Mouse (Mus musculus): ENCODE data around the gene Cdk5r1. TPM values are rescaled to one million over a fixed set of nuclear protein-coding genes. Genes with fewer than 3 reads are reported as not detected.
A peak's percentile ranks its signal among the peaks of the same experiment; 100 is the strongest.

Cdk5r1 gene
- total and polyA plus RNA-seq, 3 experiments = 1.1 to 1.2 TPM; not detected in 1

DNA sequence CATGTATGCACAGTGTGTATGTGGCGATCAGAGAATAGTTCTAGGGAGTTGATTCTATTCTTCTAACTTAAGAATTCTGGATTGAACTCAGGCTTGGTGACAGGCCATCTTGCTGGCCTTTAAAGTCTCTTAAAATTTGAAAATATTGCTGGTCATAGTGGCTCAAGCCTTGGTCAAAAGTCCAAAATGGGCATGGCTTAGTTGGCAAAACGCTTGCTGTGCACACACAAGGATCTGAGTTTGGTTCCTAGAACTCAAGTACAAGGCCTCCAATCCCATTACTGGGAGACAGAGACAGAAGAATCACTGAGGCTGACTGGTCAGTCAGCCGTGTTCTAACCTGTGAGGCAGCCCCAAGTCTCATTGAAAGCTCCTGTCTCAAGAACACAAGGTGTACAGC is 29.9 kb upstream of the Cdk5r1 start:
- peaks cover 17 to 76% of the 10 kb centered on the region in 2 experiments for H3K36me3 ChIP-seq (ENCODE audit: control insufficient read depth in 1 of 2, insufficient read depth in 2 of 2, low read length in 2 of 2)
- peaks cover 6% of the 10 kb centered on the region; the same call in 1 of the 2 replicates for H3K79me2 ChIP-seq (ENCODE audit: control insufficient read depth, insufficient read depth, low read length, poor library complexity)
- no peak overlapping the region for H3K4me3 ChIP-seq (ENCODE audit: control insufficient read depth in 1 of 2, insufficient read depth in 1 of 2, low read depth in 2 of 2, low read length in 2 of 2)

DNA sequence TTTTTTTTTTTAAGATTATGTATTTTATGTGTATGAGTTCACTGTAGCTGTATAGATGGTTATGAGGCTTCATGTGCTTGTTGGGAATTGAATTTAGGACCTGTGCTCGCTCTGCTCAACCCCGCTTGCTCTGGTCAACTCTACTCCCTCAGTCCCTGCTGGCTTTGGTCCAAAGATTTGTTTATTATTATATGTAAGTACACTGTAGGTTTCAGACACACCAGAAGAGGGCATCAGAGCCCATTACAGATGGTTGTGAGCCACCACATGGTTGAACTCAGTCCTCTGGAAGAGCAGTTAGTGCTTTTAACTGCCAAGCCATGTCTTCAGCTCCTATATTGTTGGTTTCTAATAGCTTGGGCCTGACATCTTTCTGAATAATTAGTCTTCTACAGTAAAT is 27.0 kb upstream of the Cdk5r1 start:
- no peak for DNase-seq (ENCODE audit: low read depth, low spot score)
- peaks cover 4 to 16% of the 10 kb centered on the region in 2 experiments; a peak in 3 of 4 replicates for H3K4me1 ChIP-seq (ENCODE audit: control insufficient read depth in 1 of 2, insufficient read depth in 2 of 2, low read length in 2 of 2)
- H3K4me3 ChIP-seq (ENCODE audit: control insufficient read depth in 1 of 2, insufficient read depth in 1 of 2, low read depth in 2 of 2, low read length in 2 of 2) = no peak overlapping the region
- no peaks in the 10 kb centered on the region for H3K27me3 ChIP-seq (ENCODE audit: control insufficient read depth in 1 of 2, insufficient read depth in 2 of 2, low read length in 2 of 2)
- no peaks in the 10 kb centered on the region; the same call in 1 of the 2 replicates for H3K79me2 ChIP-seq (ENCODE audit: control insufficient read depth, insufficient read depth, low read length, poor library complexity)
- H3K9me3 ChIP-seq (replicated peaks; ENCODE audit: insufficient read depth, low read length) = no peaks in the 10 kb centered on the region
- no peak overlapping the region for H3K27ac ChIP-seq (ENCODE audit: control insufficient read depth, low read depth, low read length)
- TF ChIP-seq NRF1 (IDR thresholded peaks at IDR 0.05; ENCODE audit: insufficient read depth, low read depth, low read length, poor library complexity, severe bottlenecking) (no peak), GABPA (IDR thresholded peaks at IDR 0.05; ENCODE audit: low read depth, low read length) (no peak), TAL1 (IDR thresholded peaks at IDR 0.05; ENCODE audit: low read length) (no peak), CHD2 (IDR thresholded peaks at IDR 0.05; ENCODE audit: low read length) (no peak), CTCF (IDR thresholded peaks at IDR 0.05 in 2 of 3, conservative IDR thresholded peaks at IDR 0.05 in 1 of 3; ENCODE audit: control insufficient read depth in 1 of 3, insufficient read depth in 1 of 3, low read depth in 2 of 3, low read length in 3 of 3, poor library complexity in 1 of 3, severe bottlenecking in 1 of 3) (peak in 1 of 3 experiments; percentile 19; a peak in 1 of 6 replicates), MYC (IDR thresholded peaks at IDR 0.05; ENCODE audit: low read depth, low read length) (no peak), SIN3A (IDR thresholded peaks at IDR 0.05; ENCODE audit: low read length) (no peak), JUND (IDR thresholded peaks at IDR 0.05; ENCODE audit: low read depth, low read length) (no peak)
- peaks cover 37 to 66% of the 10 kb centered on the region in 2 experiments for H3K36me3 ChIP-seq (ENCODE audit: control insufficient read depth in 1 of 2, insufficient read depth in 2 of 2, low read length in 2 of 2)
- H3K9ac ChIP-seq (ENCODE audit: control insufficient read depth, low read depth, low read length, poor library complexity, severe bottlenecking) = no peak overlapping the region

More for the DNA sequence above, 29.9 kb upstream of the Cdk5r1 start:
- no peak for DNase-seq (ENCODE audit: low read depth, low spot score)
- TF ChIP-seq RAD21 (IDR thresholded peaks at IDR 0.05; ENCODE audit: low read depth, low read length) (no peak), POLR2AphosphoS2 (IDR thresholded peaks at IDR 0.05; ENCODE audit: low read length) (no peak), JUND (IDR thresholded peaks at IDR 0.05; ENCODE audit: low read depth, low read length) (no peak)
- Histone ChIP-seq H3K9ac (ENCODE audit: control insufficient read depth, low read depth, low read length, poor library complexity, severe bottlenecking) (no peak overlapping the region), H3K4me1 (ENCODE audit: control insufficient read depth in 1 of 2, insufficient read depth in 2 of 2, low read length in 2 of 2) (peaks cover 0 to 4% of the 10 kb centered on the region in 2 experiments; a peak in 3 of 4 replicates), H3K27me3 (ENCODE audit: control insufficient read depth in 1 of 2, insufficient read depth in 2 of 2, low read length in 2 of 2) (no peaks in the 10 kb centered on the region), H3K27ac (ENCODE audit: control insufficient read depth, low read depth, low read length) (no peak overlapping the region), H3K9me3 (replicated peaks; ENCODE audit: insufficient read depth, low read length) (no peaks in the 10 kb centered on the region)

DNA sequence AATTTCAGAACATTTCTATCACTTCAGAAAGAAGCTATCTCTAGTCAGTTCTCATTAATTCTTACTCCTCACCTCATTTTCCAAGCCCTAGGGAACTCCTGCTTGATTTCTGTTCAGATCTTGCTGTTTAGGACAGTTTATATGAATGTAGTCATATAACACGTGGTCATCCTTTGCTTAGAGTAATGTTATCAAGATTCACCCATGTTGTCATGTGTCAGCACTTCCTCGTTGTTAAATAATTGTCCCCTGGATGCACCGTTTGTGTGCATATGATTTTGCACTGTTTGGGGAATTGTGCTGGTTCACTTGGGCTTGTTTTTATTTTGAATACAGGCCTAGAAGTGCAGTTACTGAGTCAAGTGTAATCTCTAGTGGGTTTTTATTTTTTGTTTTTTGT is 24.6 kb upstream of the Cdk5r1 start:
- TF ChIP-seq JUND (IDR thresholded peaks at IDR 0.05; ENCODE audit: low read depth, low read length) (no peak), CHD2 (IDR thresholded peaks at IDR 0.05; ENCODE audit: low read length) (no peak), RAD21 (IDR thresholded peaks at IDR 0.05; ENCODE audit: low read depth, low read length) (no peak), EP300 (IDR thresholded peaks at IDR 0.05; ENCODE audit: low read depth in 1 of 2, low read length in 2 of 2) (0 out of 4 replicates have a peak, but pooled peaks of 1 of the 2 experiments have one; percentile 3), USF2 (IDR thresholded peaks at IDR 0.05; ENCODE audit: borderline replicate concordance in 1 of 2, insufficient read depth in 1 of 2, low read depth in 1 of 2, low read length in 2 of 2) (0 out of 4 replicates have a peak, but pooled peaks of 1 of the 2 experiments have one; percentile 27), SIN3A (IDR thresholded peaks at IDR 0.05; ENCODE audit: low read length) (peak; percentile 98), MAX (IDR thresholded peaks at IDR 0.05; ENCODE audit: low read length) (peak; percentile 99), ETS1 (IDR thresholded peaks at IDR 0.05; ENCODE audit: low read depth, low read length) (peak; percentile 75), MYC (IDR thresholded peaks at IDR 0.05; ENCODE audit: low read depth, low read length) (peak; percentile 98), RCOR1 (IDR thresholded peaks at IDR 0.05; ENCODE audit: low read depth, low read length) (no peak), GATA1 (IDR thresholded peaks at IDR 0.05; ENCODE audit: low read depth, low read length) (peak; percentile 88), MAFK (IDR thresholded peaks at IDR 0.05; ENCODE audit: borderline replicate concordance, low read depth, low read length) (peak; percentile 67; the same call in 1 of the 2 replicates), MXI1 (IDR thresholded peaks at IDR 0.05; ENCODE audit: low read depth, low read length) (peak; percentile 99), POLR2AphosphoS5 (IDR thresholded peaks at IDR 0.05; ENCODE audit: borderline replicate concordance, low read depth, low read length) (no peak), ZMIZ1 (IDR thresholded peaks at IDR 0.05; ENCODE audit: low read depth, low read length) (no peak), ELF1 (IDR thresholded peaks at IDR 0.05; ENCODE audit: low read depth, low read length) (peak; percentile 74), ZNF384 (IDR thresholded peaks at IDR 0.05; ENCODE audit: low read depth, low read length) (peak; percentile 46; the same call in 1 of the 2 replicates), ZC3H11A (IDR thresholded peaks at IDR 0.05; ENCODE audit: low read depth, low read length) (no peak), USF1 (IDR thresholded peaks at IDR 0.05; ENCODE audit: low read depth, low read length) (peak; percentile 87)
- Histone ChIP-seq H3K4me3 (ENCODE audit: control insufficient read depth in 1 of 2, insufficient read depth in 1 of 2, low read depth in 2 of 2, low read length in 2 of 2) (no peak overlapping the region), H3K27ac (ENCODE audit: control insufficient read depth, low read depth, low read length) (peak overlapping the region; percentile 12), H3K4me1 (ENCODE audit: control insufficient read depth in 1 of 2, insufficient read depth in 2 of 2, low read length in 2 of 2) (peaks cover 4 to 16% of the 10 kb centered on the region in 2 experiments; a peak in 3 of 4 replicates), H3K79me2 (ENCODE audit: control insufficient read depth, insufficient read depth, low read length, poor library complexity) (no peaks in the 10 kb centered on the region; the same call in 1 of the 2 replicates), H3K36me3 (ENCODE audit: control insufficient read depth in 1 of 2, insufficient read depth in 2 of 2, low read length in 2 of 2) (peaks cover 37 to 60% of the 10 kb centered on the region in 2 experiments), H3K9me3 (replicated peaks; ENCODE audit: insufficient read depth, low read length) (no peaks in the 10 kb centered on the region), H3K27me3 (ENCODE audit: control insufficient read depth in 1 of 2, insufficient read depth in 2 of 2, low read length in 2 of 2) (no peaks in the 10 kb centered on the region), H3K9ac (ENCODE audit: control insufficient read depth, low read depth, low read length, poor library complexity, severe bottlenecking) (no peak overlapping the region)
- peak; percentile 75 for DNase-seq (ENCODE audit: low read depth, low spot score)

Measured in MEL (cell line).